Mouse (Mus musculus) spleen, postnatal 10 days (tissue): ENCODE data around the gene 4930524J08Rik.

Source experiments
- DNase-seq, 2 experiments: peaks; one replicate each; pipeline ENCODE4 v3.0.0; 2021 to 2022; ENCODE audit warnings: low spot score in 2 of 2

Gene 4930524J08Rik

GRCm38 (mm10) chr5:99978699-99979442, at the start of gene 4930524J08Rik, which contains the start of gene Hnrnpd:
4930524J08Rik (plus strand) TSS chr5:99979061.
Hnrnpd (minus strand) TSS chr5:99978938.
- DNase-seq, result peak; percentile 85 to 94

GRCm38 (mm10) chr5:99931910-99932309, 47.0 kb upstream of the 4930524J08Rik start:
- DNase-seq, result no peak

GRCm38 (mm10) chr5:99939440-99939839, 39.4 kb upstream of the 4930524J08Rik start:
- no peak for DNase-seq

GRCm38 (mm10) chr5:99941273-99941672, 37.6 kb upstream of the 4930524J08Rik start:
- no peak for DNase-seq

- no peak for DNase-seq
These were observed 36.9 kb upstream of the 4930524J08Rik start for GRCm38 (mm10) chr5:99941776-99942502.

GRCm38 (mm10) chr5:99952513-99952912, 26.3 kb upstream of the 4930524J08Rik start:
- DNase-seq, result no peak

GRCm38 (mm10) chr5:99953883-99954282, 25.0 kb upstream of the 4930524J08Rik start:
- no peak for DNase-seq

- DNase-seq, result no peak
These were observed 20.2 kb upstream of the 4930524J08Rik start for GRCm38 (mm10) chr5:99958666-99959065.

- no peak for DNase-seq
These were observed 19.5 kb upstream of the 4930524J08Rik start for GRCm38 (mm10) chr5:99959236-99959936.

- no peak for DNase-seq
These were observed 18.9 kb upstream of the 4930524J08Rik start for GRCm38 (mm10) chr5:99959960-99960359.

GRCm38 (mm10) chr5:99973941-99974340, 4.9 kb upstream of the 4930524J08Rik start:
- DNase-seq, result no peak

GRCm38 (mm10) chr5:99975061-99975460, 3.8 kb upstream of the 4930524J08Rik start:
- DNase-seq, result no peak

GRCm38 (mm10) chr5:99975776-99976175, 3.1 kb upstream of the 4930524J08Rik start:
- DNase-seq, result no peak

- DNase-seq, result peak in 1 of 2 experiments; percentile 30
These were observed 2.4 kb upstream of the 4930524J08Rik start for GRCm38 (mm10) chr5:99976334-99976955.

GRCm38 (mm10) chr5:99977516-99978301, 1.2 kb upstream of the 4930524J08Rik start:
- peak; percentile 66 to 79 for DNase-seq

- DNase-seq, result no peak
These were observed 4.7 kb downstream of the 4930524J08Rik start for GRCm38 (mm10) chr5:99983452-99984061.

GRCm38 (mm10) chr5:99994166-99994565, 15.3 kb downstream of the 4930524J08Rik start:
- DNase-seq, result no peak

- no peak for DNase-seq
These were observed 15.8 kb downstream of the 4930524J08Rik start for GRCm38 (mm10) chr5:99994680-99995079.

GRCm38 (mm10) chr5:100000048-100000447, 21.2 kb downstream of the 4930524J08Rik start:
- DNase-seq, result no peak

- no peak for DNase-seq
These were observed 21.6 kb downstream of the 4930524J08Rik start for GRCm38 (mm10) chr5:100000500-100000899.

- DNase-seq, result no peak
These were observed 25.0 kb downstream of the 4930524J08Rik start for GRCm38 (mm10) chr5:100003895-100004294.
